Mouse (Mus musculus) layer of hippocampus, adult 6 months (tissue): ENCODE data around the gene Slc15a3. TPM values are rescaled to one million over a fixed set of nuclear protein-coding genes. Genes with fewer than 3 reads are reported as not detected.

ENCODE experiments used
- long read RNA-seq, 2 experiments: library from polyadenylated mRNA; unstranded; transcript quantifications; one replicate each; pipeline ENCODE4 v2.0.0; 2019 to 2020
- polyA plus RNA-seq: library from polyadenylated mRNA; unstranded; fragments of <200 nt; fragmentation: Nextera tagmentation; gene quantifications from 2 replicates; pipeline ENCODE4 v1.2.3, GENCODE M21; 2021

Slc15a3 gene
- polyA plus RNA-seq, result 0.20 and 0.30 TPM in 2 replicates
- long read RNA-seq, experiment 1, partial matches to known transcripts, result 0 of 2 reads
- long read RNA-seq, experiment 1, other reads (novel, unspliced or antisense), result 0 of 2 reads
- long read RNA-seq, experiment 2, result 0 reads

DNA sequence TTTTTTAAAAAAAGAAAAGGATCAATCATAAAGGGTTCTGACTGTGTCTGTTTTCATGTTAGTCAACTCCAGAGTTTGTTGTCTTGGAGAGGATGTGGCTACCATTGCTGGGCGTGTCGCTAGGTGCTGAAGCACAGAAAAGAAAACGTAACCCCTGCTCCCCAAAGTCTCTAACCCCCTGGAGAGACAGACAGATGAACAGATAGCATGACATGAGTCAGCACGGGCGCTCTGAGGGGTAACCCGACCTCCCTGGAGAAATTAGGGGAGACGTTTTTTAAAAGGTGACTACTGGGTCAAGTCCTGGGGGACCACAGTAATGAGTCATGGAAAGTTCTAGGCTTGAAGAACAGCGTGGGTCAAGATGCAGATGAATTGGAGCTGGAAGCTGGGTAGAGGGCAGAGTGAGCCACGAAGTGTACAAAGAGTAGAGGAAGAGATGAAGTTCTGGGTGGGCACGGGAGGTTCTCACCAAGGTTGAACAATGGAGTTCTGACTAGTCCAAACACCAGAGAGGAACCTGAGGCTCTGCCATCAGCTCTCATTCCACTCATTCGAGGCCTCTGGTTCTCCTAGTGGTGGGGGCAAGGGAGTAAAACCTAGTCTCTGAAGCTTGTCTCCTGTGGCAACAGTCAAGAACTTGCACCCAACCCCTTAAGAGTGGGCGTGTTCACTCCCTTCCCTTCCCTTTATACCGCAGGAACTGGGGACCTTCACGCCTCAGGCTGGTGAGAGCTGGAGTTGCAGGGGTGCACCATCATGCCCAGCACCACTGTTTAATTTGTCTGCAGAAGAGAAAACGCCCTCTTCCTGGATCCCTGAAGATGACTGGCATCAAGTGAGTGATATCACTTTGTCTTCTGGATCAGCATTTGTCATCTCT is at the start of gene Slc15a3:
TSS of gene Slc15a3 (plus strand) at position 718 of the 883 bp plus-strand sequence.

DNA sequence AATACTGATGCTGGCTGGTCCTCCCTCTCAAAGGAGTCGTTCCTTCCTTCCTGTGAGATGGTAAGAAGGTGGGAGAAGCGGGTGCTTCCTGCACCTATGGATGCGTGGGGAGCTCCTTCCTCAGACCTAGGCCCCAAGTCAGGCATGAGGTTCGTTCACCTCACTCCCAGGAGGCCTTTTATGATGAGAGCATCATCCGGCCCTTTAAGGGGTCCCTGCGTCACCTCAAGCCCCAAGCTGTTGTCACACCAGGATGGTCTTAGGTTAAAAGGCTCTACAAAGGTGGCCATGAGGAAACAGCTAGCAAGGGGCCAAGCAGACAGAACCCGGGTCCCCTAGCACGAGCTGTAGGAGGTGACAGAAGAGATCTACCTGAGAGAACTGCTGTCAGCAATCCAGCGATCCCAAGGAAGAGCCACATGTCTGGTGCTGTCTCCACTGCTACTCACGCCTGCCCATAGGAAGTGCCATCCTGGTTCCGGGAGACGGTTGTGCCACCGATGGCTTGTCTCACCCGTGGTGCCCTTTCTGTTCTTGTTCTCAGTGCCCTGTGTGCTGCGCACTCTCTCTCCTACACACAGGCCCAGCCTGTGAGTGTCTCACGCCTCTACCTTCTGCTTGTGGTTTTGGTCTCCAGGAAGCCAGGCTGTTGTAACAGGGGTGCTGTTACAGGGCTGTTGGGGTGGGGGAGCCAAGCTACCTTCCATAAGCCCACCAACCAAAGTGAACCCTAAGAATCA is 9.9 kb upstream of the Slc15a3 start, which contains the start of gene Cd6:
TSS of gene Cd6 (minus strand) at position 623 of the 740 bp plus-strand sequence.

DNA sequence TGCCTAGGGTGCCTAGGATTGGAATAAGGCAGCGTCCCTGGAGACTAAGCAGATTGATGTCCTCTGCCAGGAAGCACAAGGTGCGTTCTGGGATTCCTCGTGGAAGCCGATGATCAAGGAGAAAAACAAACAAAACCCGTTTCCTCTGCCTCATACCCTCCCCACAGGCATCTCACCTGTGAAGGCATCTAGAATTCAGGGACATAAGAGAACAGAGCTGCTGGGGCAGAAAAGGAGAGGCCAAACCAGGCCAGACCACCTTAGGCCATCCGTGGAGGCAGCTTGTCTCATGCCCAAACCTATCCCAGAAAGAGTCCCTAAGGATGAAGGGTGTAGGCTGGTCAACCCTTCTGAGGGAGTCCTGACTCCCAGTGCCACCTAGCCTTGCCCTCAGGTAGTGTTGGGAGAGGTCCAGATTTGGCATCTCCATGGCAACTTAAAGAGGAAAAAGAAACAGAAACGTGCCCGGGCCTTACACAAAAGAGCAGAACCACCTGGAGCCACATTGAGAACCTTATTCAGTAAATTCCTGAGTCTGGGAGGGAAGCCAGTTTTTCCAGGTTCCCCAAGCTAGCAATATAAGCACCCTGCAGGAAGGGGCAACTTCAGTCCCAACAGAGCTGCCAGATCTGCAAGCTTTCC is 30.5 kb downstream of the Slc15a3 start, which contains the start of gene Tmem132a:
TSS of gene Tmem132a (minus strand) at position 55 of the 642 bp plus-strand sequence.

DNA sequence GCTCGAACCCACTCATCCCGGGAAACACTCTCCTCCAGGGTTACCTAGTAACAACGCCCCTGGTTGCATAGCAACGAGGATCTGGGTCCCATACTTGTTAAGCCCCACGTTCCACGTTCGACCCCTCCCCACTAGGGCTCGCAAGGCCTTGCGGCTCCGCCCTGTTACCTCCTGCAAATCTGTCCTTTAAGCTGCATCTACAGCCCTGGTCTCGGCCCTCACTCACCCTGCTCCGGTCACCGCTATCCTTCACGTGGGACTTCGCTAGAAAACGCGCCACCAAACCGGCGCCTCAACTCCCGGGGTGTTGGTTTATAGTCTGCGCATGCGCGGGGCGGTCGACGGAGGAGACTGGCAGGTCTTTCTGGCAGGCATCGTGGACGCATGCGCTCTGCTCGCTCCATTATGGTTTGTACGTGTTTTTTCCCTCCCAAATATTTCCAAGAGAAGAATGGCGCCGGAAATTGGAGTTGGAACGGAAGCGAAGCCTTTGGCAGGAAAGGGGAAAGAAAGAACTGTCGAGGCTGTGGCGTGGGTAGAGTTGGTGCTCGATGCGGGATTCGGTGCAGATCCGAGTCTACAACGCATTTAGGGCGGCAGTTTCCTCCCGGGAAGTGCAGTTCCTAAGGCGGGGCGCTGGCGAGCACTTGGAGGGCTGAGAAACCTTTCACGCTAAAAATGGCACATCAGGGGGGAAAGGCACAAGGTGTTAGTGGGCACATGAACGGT is 42.1 kb downstream of the Slc15a3 start, which contains the start of gene Tmem109:
TSS of gene Tmem109 (minus strand) at position 576 of the 729 bp plus-strand sequence.

DNA sequence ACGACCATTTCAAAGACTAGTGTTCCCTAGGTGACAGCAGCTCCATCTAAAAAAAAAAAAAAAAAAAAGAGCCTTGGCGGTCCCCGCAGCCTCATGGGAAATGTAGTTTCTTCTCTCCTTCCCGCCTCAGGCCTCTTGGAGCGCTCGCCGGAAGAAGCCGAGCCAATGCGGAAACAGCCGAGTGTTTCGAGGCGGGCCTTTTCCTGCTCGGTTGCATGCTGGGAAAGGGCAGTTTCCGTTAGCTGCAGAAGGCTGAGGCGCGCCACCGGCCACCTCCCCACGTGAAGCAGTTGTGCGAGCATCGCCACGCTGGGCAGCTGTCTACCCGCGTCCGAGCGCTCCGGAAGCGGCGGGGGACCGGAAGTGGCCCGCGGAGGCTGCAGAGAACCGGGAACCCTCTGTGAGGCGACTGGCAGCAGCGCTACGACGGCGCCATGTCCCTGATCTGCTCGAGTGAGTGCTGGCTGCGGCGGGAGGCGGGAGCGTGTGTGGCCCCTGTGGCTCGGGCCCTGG is 55.5 kb downstream of the Slc15a3 start, which contains the start of gene Prpf19:
TSS of gene Prpf19 (plus strand) at position 216 of the 513 bp plus-strand sequence.

Other genes starting within 250 kb of the Slc15a3 start
- 60.8 and 69.5 TPM in 2 replicates for gene Ddb1, start 234.4 kb upstream of the Slc15a3 start, polyA plus RNA-seq
- gene Tkfc, start 234.1 kb upstream of the Slc15a3 start, polyA plus RNA-seq, result 2.3 and 2.7 TPM in 2 replicates
- 0.13 and 0.14 TPM in 2 replicates for gene Vwce, start 205.5 kb upstream of the Slc15a3 start, polyA plus RNA-seq
- not detected in 2 replicates for gene Pga5, start 161.7 kb upstream of the Slc15a3 start, polyA plus RNA-seq
- 24.5 and 24.7 TPM in 2 replicates for gene Vps37c, start 151.0 kb upstream of the Slc15a3 start, polyA plus RNA-seq
- gene Cd5, start 100.7 kb upstream of the Slc15a3 start, polyA plus RNA-seq, result 0.13 TPM in 1 of 2 replicates, not detected in the other
- 0.30 and 0.99 TPM in 2 replicates for gene Cd6, start 9.7 kb upstream of the Slc15a3 start, polyA plus RNA-seq
- gene Tmem132a, start 30.2 kb downstream of the Slc15a3 start, polyA plus RNA-seq, result 30.2 and 37.5 TPM in 2 replicates
- gene Tmem109, start 42.3 kb downstream of the Slc15a3 start, polyA plus RNA-seq, result 56.5 and 62.8 TPM in 2 replicates
- 31.3 and 52.3 TPM in 2 replicates for gene Prpf19, start 55.5 kb downstream of the Slc15a3 start, polyA plus RNA-seq
- gene Zp1, start 80.9 kb downstream of the Slc15a3 start, polyA plus RNA-seq, result not detected in 2 replicates
- gene Ptgdr2, start 97.4 kb downstream of the Slc15a3 start, polyA plus RNA-seq, result 0.06 TPM in 1 of 2 replicates, not detected in the other
- 7.5 and 7.8 TPM in 2 replicates for gene Ccdc86, start 109.5 kb downstream of the Slc15a3 start, polyA plus RNA-seq
- 0.14 TPM in 1 of 2 replicates, not detected in the other for gene Ms4a10, start 134.9 kb downstream of the Slc15a3 start, polyA plus RNA-seq
- gene Ms4a15, start 153.5 kb downstream of the Slc15a3 start, polyA plus RNA-seq, result 0.10 TPM in 1 of 2 replicates, not detected in the other
- not detected in 2 replicates for gene Ms4a18, start 178.3 kb downstream of the Slc15a3 start, polyA plus RNA-seq
- not detected in 2 replicates for gene Ms4a8a, start 241.4 kb downstream of the Slc15a3 start, polyA plus RNA-seq